Mouse (Mus musculus) lung, postnatal 0 days (tissue): ENCODE results near the gene Aff1. TPM values are rescaled to one million over a fixed set of nuclear protein-coding genes. Genes with fewer than 3 reads are reported as not detected.
A peak's percentile ranks its signal among the peaks of the same experiment; 100 is the strongest.

Source experiments
- ATAC-seq: fragments of 200-750 bp; cut with Nextera tagmentation; 2 replicates; pipeline ENCODE4 v1.8.0; 2017; ENCODE audit warnings: moderate library complexity
- DNase-seq: peaks from one replicate; pipeline ENCODE4 v3.0.0-alpha.2; 2016; ENCODE audit warnings: low spot score
- H3K27ac ChIP-seq: fragments of 300-500 bp; sonication (generic); 2 replicates; pipeline ENCODE4 v1.5.1; 2014; ENCODE audit warnings: antibody characterized with exemption, mild to moderate bottlenecking, low read length, mixed read lengths
- H3K27me3 ChIP-seq: fragments of 300-500 bp; sonication (generic); replicated peaks from 2 replicates; pipeline ENCODE4 v1.6.1; 2014; ENCODE audit warnings: low read length, mixed read lengths; ENCODE audit not compliant: insufficient read depth
- H3K36me3 ChIP-seq: fragments of 300-500 bp; sonication (generic); 2 replicates; pipeline ENCODE4 v1.6.1; 2014; ENCODE audit warnings: low read length, mixed read lengths; ENCODE audit not compliant: insufficient read depth
- H3K4me1 ChIP-seq: fragments of 300-500 bp; sonication (generic); 2 replicates; pipeline ENCODE4 v1.6.1; 2014; ENCODE audit warnings: antibody characterized with exemption, low read depth, low read length, mixed read lengths; ENCODE audit not compliant: insufficient read depth
- H3K4me2 ChIP-seq: fragments of 300-500 bp; sonication (generic); replicated peaks from 2 replicates; pipeline ENCODE4 v1.6.1; 2014; ENCODE audit warnings: low read depth, mild to moderate bottlenecking, low read length, moderate library complexity, mixed read lengths
- H3K4me3 ChIP-seq: fragments of 300-500 bp; sonication (generic); 2 replicates; pipeline ENCODE4 v1.5.1; 2014; ENCODE audit warnings: low read depth, low read length
- H3K9ac ChIP-seq: fragments of 300-500 bp; sonication (generic); replicated peaks from 2 replicates; pipeline ENCODE4 v1.6.1; 2014; ENCODE audit warnings: low read depth, mild to moderate bottlenecking
- H3K9me3 ChIP-seq: fragments of 300-500 bp; sonication (generic); 2 replicates; pipeline ENCODE4 v1.6.1; 2016; ENCODE audit warnings: low read length, mixed read lengths
- CTCF ChIP-seq: IDR thresholded peaks from 2 replicates; pipeline ENCODE4 v1.5.1; 2016; ENCODE audit warnings: antibody characterized with exemption, mild to moderate bottlenecking
- EP300 ChIP-seq: IDR thresholded peaks from 2 replicates; pipeline ENCODE4 v1.6.1; 2016; ENCODE audit warnings: antibody characterized with exemption, mild to moderate bottlenecking, control low read depth
- WGBS: fragments of 180-500 bp; shearing (Covaris S2); extraction: QIAGEN DNeasy Blood & Tissue Kit; methylation state at CpG from one replicate; pipeline ENCODE4 v1.1.7; 2014; 5-methylcytosine and 5-hydroxymethylcytosine counted together
- polyA plus RNA-seq: library from polyadenylated mRNA; unstranded; fragments of >200 nt; fragmentation: Nextera tagmentation; extraction: Ambion mirVana; gene quantifications from 2 replicates; pipeline ENCODE4 v1.2.1, GENCODE M21; 2015

Gene Aff1
- polyA plus RNA-seq, 1 experiment from 2014 or later, result 9.4 TPM

- TF ChIP-seq CTCF (no peak), EP300 (0 out of 2 replicates have a peak, but pooled peaks have one; percentile 4)
- ATAC-seq, result peak; percentile 49
- peak overlapping the region; percentile 10; the same call in 1 of the 2 replicates for H3K4me3 ChIP-seq
- peak overlapping the region; percentile 38 for H3K4me2 ChIP-seq
- H3K27ac ChIP-seq, result peak overlapping the region; percentile 76
- H3K27me3 ChIP-seq, result no peaks in the 10 kb centered on the region
- 18% methylated on average over 5 of the region's 5 CpGs for WGBS
- no peaks in the 10 kb centered on the region for H3K36me3 ChIP-seq
- no peaks in the 10 kb centered on the region for H3K9me3 ChIP-seq
- H3K9ac ChIP-seq, result no peak overlapping the region
- peaks cover 35% of the 10 kb centered on the region for H3K4me1 ChIP-seq
- peak; percentile 78 for DNase-seq
These were observed 81.0 kb downstream of the Aff1 start for GRCm38 (mm10) chr5:103773100-103773552.

GRCm38 (mm10) chr5:103774703-103775333, 82.6 kb downstream of the Aff1 start:
- DNase-seq (peak; percentile 68), ATAC-seq (peak; percentile 52)
- H3K4me3 ChIP-seq, result no peak overlapping the region
- H3K27me3 ChIP-seq, result no peaks in the 10 kb centered on the region
- TF ChIP-seq EP300 (peak; percentile 47; the same call in 1 of the 2 replicates), CTCF (no peak)
- 44% methylated on average over 11 of the region's 11 CpGs for WGBS
- H3K4me2 ChIP-seq, result no peak overlapping the region
- no peaks in the 10 kb centered on the region for H3K9me3 ChIP-seq
- H3K9ac ChIP-seq, result no peak overlapping the region
- peaks cover 44% of the 10 kb centered on the region for H3K4me1 ChIP-seq
- H3K27ac ChIP-seq, result peak overlapping the region; percentile 69
- H3K36me3 ChIP-seq, result no peaks in the 10 kb centered on the region

- H3K27me3 ChIP-seq, result no peaks in the 10 kb centered on the region
- peak overlapping the region; percentile 69; the same call in 1 of the 2 replicates for H3K27ac ChIP-seq
- no peak overlapping the region for H3K4me2 ChIP-seq
- WGBS, result 53% methylated on average over 13 of the region's 13 CpGs
- H3K9me3 ChIP-seq, result no peaks in the 10 kb centered on the region
- no peaks in the 10 kb centered on the region for H3K36me3 ChIP-seq
- peaks cover 44% of the 10 kb centered on the region for H3K4me1 ChIP-seq
- no peak overlapping the region for H3K4me3 ChIP-seq
- DNase-seq (no peak), ATAC-seq (no peak)
- no peak overlapping the region for H3K9ac ChIP-seq
- TF ChIP-seq CTCF (no peak), EP300 (no peak)
These were observed 83.3 kb downstream of the Aff1 start for GRCm38 (mm10) chr5:103775429-103775828.

DNA sequence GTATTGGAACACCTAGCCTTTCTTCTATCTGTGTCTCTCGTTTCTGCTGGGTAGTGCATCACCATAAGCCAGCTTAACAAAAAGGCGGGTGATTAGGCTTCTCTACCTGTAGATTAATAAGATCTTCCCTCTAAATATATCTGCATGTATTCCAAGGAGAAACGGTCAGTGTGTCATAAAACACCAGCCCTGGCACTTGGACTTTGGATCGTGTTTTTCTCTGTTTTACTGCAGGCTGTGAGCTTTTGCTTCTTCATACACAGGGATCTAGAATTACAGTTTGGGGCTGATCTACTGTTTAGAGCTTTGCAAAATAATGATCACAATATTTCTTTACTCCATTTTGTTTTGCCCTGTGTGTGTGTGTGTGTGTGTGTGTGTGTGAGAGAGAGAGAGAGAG, 84.7 kb downstream of the Aff1 start:
- no peak for DNase-seq
- no peak for ATAC-seq
- H3K36me3 ChIP-seq, result no peaks in the 10 kb centered on the region
- 81% methylated on average over 4 of the region's 4 CpGs for WGBS
- H3K4me1 ChIP-seq, result peaks cover 44% of the 10 kb centered on the region
- no peak overlapping the region for H3K9ac ChIP-seq
- H3K9me3 ChIP-seq, result no peaks in the 10 kb centered on the region
- H3K4me2 ChIP-seq, result no peak overlapping the region
- H3K27ac ChIP-seq, result no peak overlapping the region
- no peak overlapping the region for H3K4me3 ChIP-seq
- no peaks in the 10 kb centered on the region for H3K27me3 ChIP-seq
- TF ChIP-seq EP300 (no peak), CTCF (no peak)

DNA sequence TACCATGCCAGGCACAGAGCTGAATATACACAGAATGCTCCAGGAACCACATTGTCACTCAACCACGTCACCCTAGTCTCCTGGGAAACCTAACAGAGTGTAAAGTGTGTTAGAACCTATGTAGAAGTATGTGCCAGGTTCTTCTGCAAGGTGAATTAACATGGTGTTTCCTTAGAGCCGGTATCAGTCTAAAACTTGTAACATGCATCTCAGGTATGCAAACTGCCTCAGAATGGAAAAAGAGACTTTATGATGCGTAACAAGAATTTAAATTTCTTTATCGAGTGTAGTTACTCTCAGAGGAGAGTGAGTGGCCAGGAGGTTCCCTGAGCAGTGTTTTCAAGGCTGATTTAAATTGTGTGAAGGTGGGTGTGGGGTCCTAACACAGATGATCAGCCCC, 85.3 kb downstream of the Aff1 start:
- TF ChIP-seq EP300 (no peak), CTCF (no peak)
- H3K27ac ChIP-seq, result peak overlapping the region; percentile 82; the same call in 1 of the 2 replicates
- 0 out of 2 replicates have a peak overlapping the region, but pooled peaks have one; percentile 40 for H3K4me2 ChIP-seq
- no peak overlapping the region for H3K9ac ChIP-seq
- H3K36me3 ChIP-seq, result no peaks in the 10 kb centered on the region
- H3K27me3 ChIP-seq, result no peaks in the 10 kb centered on the region
- H3K9me3 ChIP-seq, result no peaks in the 10 kb centered on the region
- H3K4me3 ChIP-seq, result no peak overlapping the region
- H3K4me1 ChIP-seq, result peaks cover 40% of the 10 kb centered on the region
- DNase-seq (peak; percentile 32), ATAC-seq (no peak)
- WGBS, result 60% methylated on average over 4 of the region's 4 CpGs

DNA sequence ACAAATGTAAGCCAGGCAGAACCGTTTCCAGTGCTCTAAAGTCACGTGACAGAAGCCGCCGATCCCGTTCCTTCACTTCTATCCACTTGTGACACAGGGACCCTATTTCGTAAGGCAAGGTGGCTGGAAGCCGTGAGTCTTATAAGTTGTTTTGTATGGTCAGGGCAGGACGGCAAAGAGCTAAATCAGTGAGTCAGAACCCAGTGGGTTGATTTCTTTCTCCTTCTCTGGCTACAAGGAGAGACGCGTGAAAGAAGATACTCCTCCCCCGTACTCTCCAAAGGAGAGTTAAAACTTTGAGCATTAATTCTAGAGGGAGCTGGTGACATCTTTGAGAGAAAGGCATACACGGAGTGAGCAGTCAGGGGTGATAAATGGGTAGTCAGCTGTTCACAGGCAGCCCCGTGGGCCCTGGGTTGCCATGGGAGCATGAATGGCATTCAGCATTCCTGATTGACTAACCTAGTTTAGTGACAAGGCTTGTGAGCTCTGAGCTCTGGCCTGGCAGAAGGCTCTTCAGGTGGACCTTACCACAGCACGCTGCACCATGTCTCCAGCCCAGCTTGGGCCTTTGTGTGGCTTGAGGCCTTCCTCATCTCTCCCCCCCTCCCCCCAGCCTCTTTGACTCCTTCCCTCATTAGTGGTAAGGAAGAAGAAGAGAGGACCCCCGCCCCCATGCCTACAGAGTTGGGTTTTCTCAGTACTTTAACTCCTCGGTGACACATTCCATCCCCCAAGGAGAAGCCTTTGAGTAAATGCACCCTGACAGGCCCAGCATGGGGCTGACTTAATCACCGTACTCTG, 86.3 kb downstream of the Aff1 start:
- Histone ChIP-seq H3K4me3 (0 out of 2 replicates have a peak overlapping the region, but pooled peaks have one; percentile 6), H3K27ac (peak overlapping the region; percentile 82), H3K9me3 (no peaks in the 10 kb centered on the region), H3K9ac (no peak overlapping the region), H3K4me1 (peaks cover 31% of the 10 kb centered on the region), H3K4me2 (peak overlapping the region; percentile 40), H3K36me3 (peaks cover under 1% of the 10 kb centered on the region; the same call in 1 of the 2 replicates), H3K27me3 (no peaks in the 10 kb centered on the region)
- DNase-seq (peak; percentile 95), ATAC-seq (peak; percentile 84)
- TF ChIP-seq EP300 (peak; percentile 71), CTCF (no peak)
- 20% methylated on average over 17 of the region's 17 CpGs for WGBS
